Mouse (Mus musculus): Measurements from ENCODE around the gene Chst14.

DNA sequence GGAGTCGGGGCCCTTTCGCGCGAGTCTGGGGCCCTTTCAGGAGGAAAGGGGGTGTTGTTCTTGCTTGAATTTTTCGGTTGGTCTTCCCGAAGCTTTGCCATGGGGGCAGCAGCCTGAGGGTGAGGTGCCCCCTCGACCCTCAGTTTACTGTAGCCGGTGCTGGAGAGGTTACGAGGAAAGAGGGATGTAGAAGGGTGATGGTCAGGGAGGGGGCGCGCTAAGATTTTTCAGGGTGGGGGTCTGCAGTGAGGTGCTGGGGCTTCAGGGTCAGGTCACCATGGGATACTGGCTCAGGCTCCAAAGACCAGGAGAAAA lies 25.5 kb upstream of the Chst14 start:
- TF ChIP-seq GATA1 (IDR thresholded peaks at IDR 0.05; ENCODE audit: borderline replicate concordance, low read length) (no peak), FLI1 (IDR thresholded peaks at IDR 0.05; ENCODE audit: low read length) (no peak)
